Mouse (Mus musculus): ENCODE results near the gene Evi2a. TPM values are rescaled to one million over a fixed set of nuclear protein-coding genes. Genes with fewer than 3 reads are reported as not detected.

Gene Evi2a
- total RNA-seq, 1 experiment from 2014 or later = 43.1 TPM

- ATAC-seq (replicated peaks in 1 of 2; ENCODE audit: insufficient read depth in 1 of 2, low FRiP score in 2 of 2, low TSS enrichment in 1 of 2, low read depth in 1 of 2, poor library complexity in 2 of 2, severe bottlenecking in 2 of 2) = no peak
These were observed 45.7 kb downstream of the Evi2a start for GRCm38 (mm10) chr11:79484721-79485120.

- no peak for ATAC-seq (replicated peaks in 1 of 2; ENCODE audit: insufficient read depth in 1 of 2, low FRiP score in 2 of 2, low TSS enrichment in 1 of 2, low read depth in 1 of 2, poor library complexity in 2 of 2, severe bottlenecking in 2 of 2)
These were observed 46.4 kb downstream of the Evi2a start for GRCm38 (mm10) chr11:79483876-79484528.

- no peak for ATAC-seq (replicated peaks in 1 of 2; ENCODE audit: insufficient read depth in 1 of 2, low FRiP score in 2 of 2, low TSS enrichment in 1 of 2, low read depth in 1 of 2, poor library complexity in 2 of 2, severe bottlenecking in 2 of 2)
These were observed 47.0 kb downstream of the Evi2a start for GRCm38 (mm10) chr11:79483392-79483791.

Other genes with a start within 250 kb of the Evi2a start
- not detected in 2 replicates for gene Gm9964, start 233.7 kb downstream of the Evi2a start, total RNA-seq (2017)
- 9.9 and 17.6 TPM in 2 replicates for gene Nf1, start 190.9 kb downstream of the Evi2a start, total RNA-seq (2017)
- gene Omg, start 26.5 kb downstream of the Evi2a start, total RNA-seq (2017) = 0.50 TPM in 1 of 2 replicates, not detected in the other
- 70.0 and 101 TPM in 2 replicates for gene Evi2b, start 6.8 kb downstream of the Evi2a start, total RNA-seq (2017)
- gene Evi2, start within 50 bp of the Evi2a start, total RNA-seq (2017) = 5.4 and 7.8 TPM in 2 replicates
- gene Rab11fip4, start 60.6 kb upstream of the Evi2a start, total RNA-seq (2017) = 1.9 and 3.5 TPM in 2 replicates

Data from hematopoietic stem cell, adult 5-6 weeks (primary cell).